20 mouse cellular contexts compared by ENCODE assay signal in the genomic region with DNA sequence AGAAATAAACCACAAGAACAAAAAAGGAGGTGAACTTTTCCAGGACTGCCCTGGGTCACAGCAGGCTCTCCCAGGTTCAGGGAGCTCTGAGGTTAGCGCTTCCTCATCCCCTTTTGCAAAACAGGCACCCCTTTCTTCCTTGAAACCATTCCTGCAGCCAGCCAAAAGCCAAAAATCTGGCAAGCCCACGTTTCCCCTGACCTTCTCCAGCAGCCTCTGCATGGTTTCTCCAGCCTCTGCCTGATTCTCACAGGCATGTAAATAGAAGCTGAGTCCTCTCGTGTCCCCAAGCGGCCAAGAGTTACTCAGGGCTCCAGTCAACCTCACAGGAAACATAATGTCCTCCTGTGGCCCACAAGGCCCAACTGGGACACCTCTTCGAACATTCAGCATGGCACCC. TPM values are rescaled to one million over a fixed set of nuclear protein-coding genes. Genes with fewer than 3 reads are reported as not detected.
DNase-seq lines count a peak whose midpoint lies in the region; ATAC-seq and TF ChIP-seq lines count a peak whose summit lies in the region.
"Had no signal": no experiment of that assay in that cellular context is flagged by ENCODE, and none has a peak within 500 bp of the region (broad histone marks: within the 10 kb centered on the region; RNA-seq: fewer than 3 reads in every experiment).

No protein-coding gene starts in this region.

- intact Hi-C loops in left cerebral cortex, postnatal 14 days (cut with DNase I): no loop called here

- H3K36me3 ChIP-seq in heart, embryonic 16.5 days (ENCODE audit: control insufficient read depth, insufficient read depth): no peaks in the 10 kb centered on the region
- H3K36me3 ChIP-seq in heart, embryonic 11.5 days (ENCODE audit: control insufficient read depth, insufficient read depth, low read length): no peaks in the 10 kb centered on the region
- H3K36me3 ChIP-seq in liver, adult 2 months (ENCODE audit: control insufficient read depth, insufficient read depth, low read length): no peaks in the 10 kb centered on the region
- H3K36me3 ChIP-seq: hindbrain, embryonic 15.5 days; intestine, embryonic 15.5 days had no signal

- no peak overlapping the region for H3K4me3 ChIP-seq in cerebellum, adult 2 months (replicated peaks; ENCODE audit: insufficient read depth, low read depth, low read length)
- H3K4me3 ChIP-seq in heart, embryonic 16.5 days (ENCODE audit: low read length): no peak overlapping the region
- no peak overlapping the region for H3K4me3 ChIP-seq in heart, embryonic 11.5 days (ENCODE audit: low read depth, low read length)
- no peak overlapping the region for H3K4me3 ChIP-seq in liver, adult 2 months (ENCODE audit: insufficient read depth, low read depth, low read length)
- H3K4me3 ChIP-seq in brown adipose tissue, adult 24 weeks (ENCODE audit: insufficient read depth, low read depth, low read length): no peak overlapping the region
- H3K4me3 ChIP-seq: hindbrain, embryonic 15.5 days; intestine, embryonic 15.5 days; midbrain, embryonic 10.5 days had no signal

- DNase-seq in cerebellum, adult 2 months: no peak
- DNase-seq in cerebellum, adult 8-10 months: no peak
- peak; percentile 31 for DNase-seq in liver, adult 2 months (ENCODE audit: extremely low read depth, low read depth, low spot score)
- DNase-seq in liver: no peak
- DNase-seq in left cerebral cortex, postnatal 14 days (ENCODE audit: low spot score in 2 of 2): no peak
- DNase-seq: layer of hippocampus, adult 9-11 months; retina, postnatal 1 day; thymus, postnatal 25 days had no signal

- H3K27ac ChIP-seq in cerebellum, adult 2 months (ENCODE audit: insufficient read depth, low read length): peak overlapping the region; percentile 51
- peak overlapping the region; percentile 80 for H3K27ac ChIP-seq in heart, embryonic 16.5 days (ENCODE audit: low read length)
- no peak overlapping the region for H3K27ac ChIP-seq in heart, embryonic 11.5 days (ENCODE audit: low read depth, low read length)
- peak overlapping the region; percentile 43 for H3K27ac ChIP-seq in liver, adult 2 months (replicated peaks; ENCODE audit: insufficient read depth, low read depth, low read length)
- peak overlapping the region; percentile 81 for H3K27ac ChIP-seq in brown adipose tissue, adult 24 weeks (replicated peaks; ENCODE audit: low read depth, low read length)
- H3K27ac ChIP-seq: hindbrain, embryonic 15.5 days; intestine, embryonic 15.5 days; liver, embryonic 14.5 days; macrophage; midbrain, embryonic 10.5 days had no signal

- peaks cover 39% of the 10 kb centered on the region for H3K4me1 ChIP-seq in cerebellum, adult 2 months (ENCODE audit: control insufficient read depth, insufficient read depth, low read length)
- peaks cover 18% of the 10 kb centered on the region for H3K4me1 ChIP-seq in heart, embryonic 16.5 days (ENCODE audit: control insufficient read depth, insufficient read depth, low read length)
- peaks cover 5% of the 10 kb centered on the region; the same call in 1 of the 2 replicates for H3K4me1 ChIP-seq in heart, embryonic 11.5 days (ENCODE audit: control insufficient read depth, insufficient read depth, low read length)
- H3K4me1 ChIP-seq in liver, adult 2 months (ENCODE audit: control insufficient read depth, insufficient read depth, low read length): peaks cover 48% of the 10 kb centered on the region
- peaks cover 67% of the 10 kb centered on the region for H3K4me1 ChIP-seq in brown adipose tissue, adult 24 weeks (ENCODE audit: control insufficient read depth, insufficient read depth, insufficient read length, low read length)
- H3K4me1 ChIP-seq: hindbrain, embryonic 15.5 days; midbrain, embryonic 10.5 days had no signal

- 30% methylated on average over 5 of the region's 5 CpGs for WGBS in cerebellum, adult 2 months
- 70% methylated on average over 5 of the region's 5 CpGs for WGBS in heart, embryonic 16.5 days
- 80% methylated on average over 5 of the region's 5 CpGs for WGBS in heart, embryonic 11.5 days (ENCODE audit: insufficient replicate concordance)
- 46% methylated on average over 5 of the region's 5 CpGs for WGBS in liver, adult 2 months

- no peak for TF ChIP-seq CTCF in cerebellum, adult 2 months (IDR thresholded peaks at IDR 0.05; ENCODE audit: borderline replicate concordance, insufficient read depth, low read depth, low read length)
- TF ChIP-seq CTCF in liver, adult 2 months (IDR thresholded peaks at IDR 0.05; ENCODE audit: low read depth, low read length): no peak

- peaks cover 42% of the 10 kb centered on the region; the same call in 1 of the 2 replicates for H3K79me2 ChIP-seq in liver, adult 2 months (ENCODE audit: control insufficient read depth, insufficient read depth, low read length)

- H3K27me3 ChIP-seq in cerebellum, adult 2 months (ENCODE audit: control insufficient read depth, insufficient read depth, low read length): no peaks in the 10 kb centered on the region
- H3K27me3 ChIP-seq in heart, embryonic 16.5 days (ENCODE audit: control insufficient read depth, insufficient read depth, low read length): no peaks in the 10 kb centered on the region
- H3K27me3 ChIP-seq in heart, embryonic 11.5 days (ENCODE audit: control insufficient read depth, insufficient read depth, low read length): no peaks in the 10 kb centered on the region
- H3K27me3 ChIP-seq in liver, adult 2 months (ENCODE audit: control insufficient read depth, insufficient read depth, low read length): no peaks in the 10 kb centered on the region
- H3K27me3 ChIP-seq: hindbrain, embryonic 15.5 days; intestine, embryonic 15.5 days had no signal

- no peaks in the 10 kb centered on the region for H3K9me3 ChIP-seq in heart, embryonic 16.5 days (replicated peaks; ENCODE audit: control insufficient read depth, low read length)
- no peaks in the 10 kb centered on the region for H3K9me3 ChIP-seq in heart, embryonic 11.5 days (replicated peaks; ENCODE audit: control insufficient read depth, low read length)
- H3K9me3 ChIP-seq: hindbrain, embryonic 15.5 days; intestine, embryonic 15.5 days; midbrain, embryonic 10.5 days had no signal

- H3K4me2 ChIP-seq in heart, embryonic 16.5 days (ENCODE audit: low read depth, low read length): no peak overlapping the region
- no peak overlapping the region for H3K4me2 ChIP-seq in heart, embryonic 11.5 days
- H3K4me2 ChIP-seq: hindbrain, embryonic 15.5 days; intestine, embryonic 15.5 days had no signal

- no peak for TF ChIP-seq POLR2A in cerebellum, adult 2 months (IDR thresholded peaks at IDR 0.05; ENCODE audit: borderline replicate concordance, insufficient read depth, low read length)
- no peak for TF ChIP-seq POLR2A in liver, adult 2 months (IDR thresholded peaks at IDR 0.05; ENCODE audit: extremely low read depth, insufficient read depth, low read length)

- ATAC-seq in heart, embryonic 16.5 days (replicated peaks; ENCODE audit: extremely low read depth, insufficient read depth, low FRiP score): no peak
- no peak for ATAC-seq in heart, embryonic 11.5 days (replicated peaks; ENCODE audit: insufficient number of reproducible peaks, low FRiP score, low TSS enrichment)
- ATAC-seq: forebrain, embryonic 16.5 days; intestine, embryonic 15.5 days had no signal

- H3K9ac ChIP-seq in heart, embryonic 16.5 days (ENCODE audit: low read length): no peak overlapping the region
- H3K9ac ChIP-seq in heart, embryonic 11.5 days (ENCODE audit: low read depth, low read length): no peak overlapping the region
- no peak overlapping the region for H3K9ac ChIP-seq in liver, adult 2 months (ENCODE audit: low read depth, low read length)
- H3K9ac ChIP-seq: hindbrain, embryonic 15.5 days; intestine, embryonic 15.5 days; liver, embryonic 14.5 days had no signal

RNA-seq across cellular contexts. Expression of gene Bicra, which starts 32.3 kb away (rescaled TPM):
- 12.3 and 12.4 TPM in 2 replicates for polyA plus RNA-seq in cerebellum, adult 2 months (2012; rRNA removed)
- polyA plus RNA-seq in heart, embryonic 16.5 days (2015; fragmentation: Nextera tagmentation; extraction: Ambion mirVana): 4.7 and 4.8 TPM in 2 replicates
- polyA plus RNA-seq in heart, embryonic 11.5 days (2014; fragmentation: Nextera tagmentation; extraction: Ambion mirVana): 4.9 and 5.7 TPM in 2 replicates
- total RNA-seq in liver, adult 2 months (2014; rRNA removed): 0.55 and 0.87 TPM in 2 replicates
- 3.6 and 4.6 TPM in 2 replicates for polyA plus RNA-seq in liver, adult 2 months (2012; rRNA removed)
- 6.1 and 7.4 TPM in 2 replicates for polyA plus RNA-seq in brown adipose tissue, adult 24 weeks (2012; ENCODE audit: insufficient read depth, insufficient read length, missing spikeins)
- 10 to 100 TPM; 14.6 to 16.9 TPM for total RNA-seq in left cerebral cortex, postnatal 14 days (2021)

RNA-seq across cellular contexts. Expression of gene Zfp541, which starts 46.2 kb away (rescaled TPM):
- 0.16 and 0.28 TPM in 2 replicates for polyA plus RNA-seq in cerebellum, adult 2 months (2012; rRNA removed)
- polyA plus RNA-seq in heart, embryonic 16.5 days (2015; fragmentation: Nextera tagmentation; extraction: Ambion mirVana): 0.05 TPM in 1 of 2 replicates, not detected in the other
- polyA plus RNA-seq in heart, embryonic 11.5 days (2014; fragmentation: Nextera tagmentation; extraction: Ambion mirVana): not detected in 2 replicates
- total RNA-seq in liver, adult 2 months (2014; rRNA removed): not detected in 2 replicates
- polyA plus RNA-seq in liver, adult 2 months (2012; rRNA removed): 0.02 TPM in 1 of 2 replicates, not detected in the other
- polyA plus RNA-seq in brown adipose tissue, adult 24 weeks (2012; ENCODE audit: insufficient read depth, insufficient read length, missing spikeins): not detected in 2 replicates
- under 1 TPM; 0.40 to 0.59 TPM for total RNA-seq in left cerebral cortex, postnatal 14 days (2021)
- total RNA-seq: heart, postnatal 14 days had no signal
- polyA plus RNA-seq: C2C12; limb, embryonic 11.5 days; macrophage; midbrain, embryonic 10.5 days had no signal

RNA-seq across cellular contexts. Expression of gene Ehd2, which starts 48.0 kb away (rescaled TPM):
- polyA plus RNA-seq in cerebellum, adult 2 months (2012; rRNA removed): 7.4 and 7.5 TPM in 2 replicates
- polyA plus RNA-seq in heart, embryonic 16.5 days (2015; fragmentation: Nextera tagmentation; extraction: Ambion mirVana): 61.8 and 66.7 TPM in 2 replicates
- 16.3 and 23.4 TPM in 2 replicates for polyA plus RNA-seq in heart, embryonic 11.5 days (2014; fragmentation: Nextera tagmentation; extraction: Ambion mirVana)
- 1.0 and 1.4 TPM in 2 replicates for total RNA-seq in liver, adult 2 months (2014; rRNA removed)
- polyA plus RNA-seq in liver, adult 2 months (2012; rRNA removed): 1.6 and 1.7 TPM in 2 replicates
- 141 and 148 TPM in 2 replicates for polyA plus RNA-seq in brown adipose tissue, adult 24 weeks (2012; ENCODE audit: insufficient read depth, insufficient read length, missing spikeins)
- 1 to 10 TPM; 6.8 to 8.4 TPM for total RNA-seq in left cerebral cortex, postnatal 14 days (2021)
- polyA plus RNA-seq: macrophage had no signal
